Mouse (Mus musculus) adrenal gland, postnatal 4 days (tissue): Measurements from ENCODE around the gene Pif1. TPM values are rescaled to one million over a fixed set of nuclear protein-coding genes. Genes with fewer than 3 reads are reported as not detected.

Source experiments
- DNase-seq, 2 experiments: peaks; one replicate each; pipeline ENCODE4 v3.0.0; 2021 to 2022; ENCODE audit warnings: low spot score in 2 of 2, mixed read lengths in 2 of 2
- long read RNA-seq, 2 experiments: library from polyadenylated mRNA; stranded (forward); transcript quantifications; one replicate each; pipeline ENCODE4 v2.0.0; 2021
- total RNA-seq, 2 experiments: library from RNA; stranded (reverse); gene quantifications; 2 replicates each; pipeline ENCODE4 v1.2.3; 2021

The Pif1 gene
- total RNA-seq, result 1 to 10 TPM; 4.8 to 4.9 TPM
- long read RNA-seq, experiment 1, partial matches to known transcripts, result 0 of 3 reads
- long read RNA-seq, experiment 1, other reads (novel, unspliced or antisense), result 1 of 3 reads
- long read RNA-seq, experiment 2, transcript Pif1-201 (12 exons, 3,685 nt), result major isoform, 5 of 9 reads
- long read RNA-seq, experiment 2, partial matches to known transcripts, result 1 of 9 reads
- long read RNA-seq, experiment 2, other reads (novel, unspliced or antisense), result 3 of 9 reads

DNA sequence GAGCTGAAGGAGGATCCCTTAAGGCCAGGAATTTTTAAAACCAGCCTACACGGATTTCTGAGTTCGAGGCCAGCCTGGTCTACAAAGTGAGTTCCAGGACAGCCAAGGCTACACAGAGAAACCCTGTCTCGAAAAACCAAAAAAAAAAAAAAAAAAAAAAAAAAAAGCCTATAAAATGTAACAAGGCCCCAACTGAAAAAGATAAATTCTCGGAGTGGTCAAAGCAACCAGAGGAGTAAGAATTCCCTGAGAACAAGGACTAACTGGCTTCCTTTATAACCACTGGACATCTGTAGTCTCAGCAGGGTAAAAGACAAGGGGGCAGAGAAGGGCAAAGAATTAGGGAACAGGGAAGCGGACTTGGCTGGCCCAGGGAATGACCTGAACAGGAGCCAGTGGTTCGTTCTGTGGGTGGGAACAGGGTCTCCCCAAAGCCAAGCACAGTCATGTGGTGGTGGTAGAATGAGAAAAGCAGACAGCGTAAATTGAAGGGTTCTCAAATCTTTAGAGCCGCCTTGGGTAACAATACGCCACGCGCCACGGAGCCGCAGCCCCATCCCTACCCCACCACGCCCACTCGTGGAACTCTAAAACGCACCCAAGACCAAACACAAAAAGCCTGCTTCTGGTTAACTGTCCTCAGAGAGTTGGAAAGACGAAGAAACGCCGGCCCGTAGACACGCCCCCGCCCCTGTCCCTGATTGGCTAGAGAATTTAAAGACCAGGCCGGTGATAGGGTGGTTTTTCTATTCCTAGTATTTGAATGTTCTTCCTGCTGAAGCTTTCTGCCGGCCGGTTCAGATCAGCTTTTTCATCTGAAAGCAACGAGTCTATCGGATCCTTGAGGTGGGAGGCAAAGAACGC is at the start of gene Pif1:
TSS of gene Pif1 (plus strand) at position 755 of the 864 bp plus-strand sequence.
- peak in 1 of 2 experiments; percentile 70 for DNase-seq

- no peak for DNase-seq
These were observed 48.9 kb upstream of the Pif1 start for GRCm38 (mm10) chr9:65537901-65538630.

DNA sequence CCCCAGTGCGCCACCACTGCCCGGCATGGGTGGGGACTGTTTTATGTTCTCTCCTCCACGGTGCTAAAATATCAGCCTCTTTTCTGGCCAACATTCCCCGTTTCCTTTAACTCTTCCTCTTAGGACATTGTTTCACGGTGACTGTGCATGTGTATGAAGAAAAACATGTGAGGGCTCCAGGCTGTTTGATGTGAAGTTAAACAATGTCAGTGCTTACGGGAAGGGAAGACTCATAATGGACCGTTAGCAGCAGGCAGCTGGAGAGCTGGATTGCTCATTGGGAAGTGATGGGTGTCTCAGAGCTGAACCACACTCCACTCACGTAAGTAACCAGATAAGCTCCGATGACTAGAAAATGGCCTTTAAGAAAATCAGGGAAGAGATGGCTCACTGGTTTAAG is 47.3 kb upstream of the Pif1 start:
- no peak for DNase-seq

DNA sequence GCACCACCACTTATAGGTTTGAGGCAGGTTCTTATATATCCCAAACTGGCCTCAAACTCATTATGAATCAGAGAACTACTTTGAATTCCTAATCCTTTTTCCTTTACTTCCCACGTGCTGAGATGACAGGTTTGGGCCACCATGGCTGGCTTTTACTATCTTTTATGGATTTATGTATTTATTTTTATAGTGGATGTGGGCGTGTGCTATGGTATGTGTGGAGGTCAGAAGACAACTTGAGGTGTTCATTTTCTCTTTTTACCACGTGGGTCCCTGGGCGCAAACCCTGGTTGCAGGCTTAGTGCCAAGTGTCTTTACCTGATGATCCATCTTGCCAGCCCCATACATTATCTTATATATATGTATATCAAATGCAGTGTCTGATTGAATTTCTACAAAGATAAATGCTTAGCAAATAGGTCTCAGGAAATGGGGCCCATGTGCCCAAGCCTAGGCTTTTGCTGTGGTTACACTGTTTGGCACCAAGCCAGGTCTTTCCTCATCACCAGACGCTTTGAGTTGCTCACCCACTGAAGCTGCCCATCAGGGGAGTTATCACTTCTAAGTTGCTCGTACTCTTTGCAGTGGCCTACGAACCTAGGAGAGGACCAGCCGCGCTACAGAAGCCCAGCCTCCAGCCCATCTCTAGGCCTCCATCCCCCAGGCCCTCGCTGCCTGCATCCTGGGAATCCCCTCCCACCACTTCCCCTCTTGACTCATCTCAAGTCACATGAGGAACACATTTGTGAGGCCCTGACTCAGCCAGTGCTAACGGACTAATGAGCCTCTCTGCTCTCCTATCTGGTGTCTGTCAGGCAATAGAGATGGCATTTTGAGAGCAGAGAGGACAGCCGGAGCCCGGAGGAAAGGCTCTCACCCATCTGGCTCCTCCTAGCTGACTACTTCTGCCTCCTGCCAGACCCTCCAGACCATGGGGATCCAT is 45.6 kb upstream of the Pif1 start:
- DNase-seq, result peak in 1 of 2 experiments; percentile 24

DNA sequence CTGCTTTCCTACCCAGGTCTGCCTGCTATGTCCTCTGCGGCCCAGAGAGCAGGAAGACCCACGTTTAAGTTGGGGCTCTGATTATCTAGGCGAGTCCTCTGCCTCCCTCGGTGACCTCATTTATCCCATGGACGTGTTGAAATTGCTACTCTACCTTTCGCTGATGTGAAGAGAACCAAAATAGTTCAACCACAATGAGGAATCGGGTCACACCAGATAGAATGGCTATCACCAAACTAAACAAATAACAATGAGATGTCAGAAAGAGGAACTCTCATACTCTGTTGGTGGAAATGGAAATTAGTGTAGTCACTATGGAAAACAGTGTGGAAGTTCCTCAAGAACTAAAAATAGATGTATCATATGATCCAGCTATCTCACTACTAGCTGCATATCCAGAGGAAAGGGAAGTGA is 44.8 kb upstream of the Pif1 start:
- DNase-seq, result no peak

- no peak for DNase-seq
These were observed 41.1 kb upstream of the Pif1 start for GRCm38 (mm10) chr9:65545635-65546412.

DNA sequence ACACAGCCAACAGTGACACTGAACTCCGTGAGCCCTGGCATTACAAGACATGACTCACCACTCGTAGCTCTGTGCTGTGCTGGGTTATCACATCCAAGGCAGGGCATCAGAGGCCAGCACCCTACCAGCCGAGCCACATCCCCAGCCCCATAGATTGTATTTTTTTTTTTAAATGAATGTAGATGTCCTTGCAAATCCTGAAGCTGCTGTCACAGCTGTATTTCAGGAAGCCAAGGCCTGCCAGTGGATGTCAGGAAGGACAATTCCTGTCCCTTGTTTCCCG is 40.6 kb upstream of the Pif1 start:
- no peak for DNase-seq

DNA sequence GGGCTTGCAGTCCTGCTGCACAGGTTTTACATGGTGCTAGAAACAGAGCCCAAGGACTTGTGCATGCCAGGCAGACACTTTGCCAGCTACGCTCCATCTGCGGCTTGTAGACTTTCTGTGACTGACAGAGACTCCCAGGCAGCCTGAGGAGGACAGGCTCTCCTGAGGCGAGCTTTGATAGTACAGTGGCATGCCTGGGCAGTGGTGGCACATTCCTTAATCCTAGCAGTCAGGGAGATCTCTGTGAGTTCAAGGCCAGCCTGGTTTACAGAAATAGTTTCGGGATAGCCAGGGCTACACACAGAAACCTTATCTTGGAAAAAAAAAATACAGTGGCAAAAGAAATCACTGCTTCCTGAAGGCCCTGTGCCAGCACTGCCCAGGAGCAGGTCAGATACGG is 39.8 kb upstream of the Pif1 start:
- no peak for DNase-seq

GRCm38 (mm10) chr9:65547844-65548243 is 39.1 kb upstream of the Pif1 start:
- DNase-seq, result no peak

DNA sequence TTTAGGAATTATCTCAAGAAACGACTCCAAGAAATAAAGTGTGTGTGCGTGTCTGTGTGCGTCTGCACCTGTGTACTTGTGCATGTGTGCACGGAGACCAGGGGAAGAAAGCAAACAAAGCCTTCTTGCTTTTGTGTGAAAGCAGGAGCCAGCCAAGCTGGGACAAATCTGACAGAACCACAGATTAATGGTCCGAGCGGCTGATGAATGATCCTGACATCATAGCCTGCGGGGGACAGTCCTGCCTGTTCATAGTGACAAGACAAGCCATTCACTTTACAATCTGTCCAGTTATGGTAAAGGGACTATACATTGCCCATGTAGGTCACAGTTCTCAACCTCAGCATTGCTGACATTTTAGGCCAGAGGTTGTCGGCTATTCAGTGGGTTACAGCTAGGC is 38.6 kb upstream of the Pif1 start:
- DNase-seq, result no peak

GRCm38 (mm10) chr9:65549139-65549538 is 37.8 kb upstream of the Pif1 start:
- DNase-seq, result no peak

- no peak for DNase-seq
These were observed 37.3 kb upstream of the Pif1 start for GRCm38 (mm10) chr9:65549643-65550042.

GRCm38 (mm10) chr9:65550079-65550831 is 36.7 kb upstream of the Pif1 start:
- no peak for DNase-seq

DNA sequence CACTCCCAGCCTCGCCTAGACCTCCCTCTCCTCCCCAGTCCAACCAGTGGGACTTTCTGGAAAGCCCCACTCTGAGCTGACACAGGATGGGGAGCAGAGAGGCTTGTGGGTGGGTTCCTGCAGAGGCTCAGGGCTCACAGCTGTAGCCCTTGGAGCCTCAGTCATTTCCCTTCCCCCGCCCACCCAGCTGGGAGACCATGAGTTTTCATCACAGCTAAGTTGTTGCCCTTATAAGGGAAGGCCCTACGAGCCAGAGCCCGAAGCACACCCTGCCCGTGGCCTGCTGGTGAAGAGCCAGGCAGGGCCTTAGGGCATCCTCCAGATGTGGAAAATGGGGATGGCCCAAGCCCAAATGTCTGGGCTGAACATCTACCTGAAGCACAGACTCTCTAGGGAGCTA is 35.9 kb upstream of the Pif1 start:
- DNase-seq, result peak in 1 of 2 experiments; percentile 43

DNA sequence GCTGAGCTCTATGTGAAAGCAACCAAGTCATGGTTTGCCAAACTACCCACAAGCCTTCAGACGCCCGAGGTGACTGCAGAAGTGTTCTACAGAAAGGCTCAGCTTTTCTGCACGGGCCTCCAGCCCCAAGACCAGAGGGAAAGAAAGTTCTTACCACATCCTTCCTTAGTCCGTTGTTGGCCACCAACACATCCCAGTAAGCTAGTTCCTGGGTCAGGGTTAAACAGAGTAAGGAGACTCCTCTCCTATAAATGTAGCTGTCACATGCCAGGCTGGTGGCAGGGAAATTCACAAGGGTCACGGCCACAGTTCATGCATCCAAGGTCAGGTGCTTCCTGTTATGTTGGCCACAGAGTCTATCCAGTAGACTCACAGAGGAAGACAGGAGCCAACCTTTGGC is 34.8 kb upstream of the Pif1 start:
- DNase-seq, result no peak

DNA sequence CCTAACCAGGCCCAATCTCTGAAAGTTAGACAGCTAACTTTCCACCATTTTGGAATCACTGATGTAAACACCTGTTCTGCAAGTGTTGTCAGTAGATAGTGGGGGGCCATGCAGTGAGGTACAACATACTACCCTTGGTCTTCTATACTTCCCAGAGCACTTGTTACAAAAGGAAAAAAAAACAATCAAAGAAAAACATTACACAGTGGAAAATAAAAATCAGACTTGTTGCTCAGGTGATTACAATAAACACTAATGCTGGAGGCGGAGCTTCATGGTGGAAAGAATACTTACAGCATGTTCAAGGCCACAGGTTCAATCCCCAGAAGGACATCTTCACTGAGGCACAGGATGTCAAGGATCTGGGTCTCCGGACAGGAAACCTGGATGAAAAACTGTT is 34.2 kb upstream of the Pif1 start:
- DNase-seq, result no peak

GRCm38 (mm10) chr9:65555001-65555405 is 32.0 kb upstream of the Pif1 start:
- DNase-seq, result no peak

DNA sequence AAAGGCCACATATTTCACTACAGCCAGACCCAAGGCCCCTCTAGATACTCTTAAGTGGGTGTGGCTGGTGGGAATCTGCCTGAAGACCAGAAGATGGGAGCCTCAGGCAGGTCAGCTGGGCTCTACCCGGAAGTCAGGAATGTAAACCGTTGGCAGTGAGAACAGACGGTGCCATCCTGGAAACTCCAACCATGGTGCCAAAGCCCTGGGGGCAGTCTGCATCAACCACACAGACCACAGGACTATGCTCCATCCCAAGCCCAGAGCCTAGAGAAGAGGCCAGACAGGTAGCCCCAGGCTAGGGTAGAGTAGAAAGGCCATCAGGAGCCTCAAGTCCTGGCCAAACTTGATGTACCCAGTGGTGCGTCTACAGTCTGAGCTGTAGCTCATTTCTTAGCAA is 31.3 kb upstream of the Pif1 start:
- no peak for DNase-seq

GRCm38 (mm10) chr9:65556349-65556748 is 30.6 kb upstream of the Pif1 start:
- DNase-seq, result no peak

DNA sequence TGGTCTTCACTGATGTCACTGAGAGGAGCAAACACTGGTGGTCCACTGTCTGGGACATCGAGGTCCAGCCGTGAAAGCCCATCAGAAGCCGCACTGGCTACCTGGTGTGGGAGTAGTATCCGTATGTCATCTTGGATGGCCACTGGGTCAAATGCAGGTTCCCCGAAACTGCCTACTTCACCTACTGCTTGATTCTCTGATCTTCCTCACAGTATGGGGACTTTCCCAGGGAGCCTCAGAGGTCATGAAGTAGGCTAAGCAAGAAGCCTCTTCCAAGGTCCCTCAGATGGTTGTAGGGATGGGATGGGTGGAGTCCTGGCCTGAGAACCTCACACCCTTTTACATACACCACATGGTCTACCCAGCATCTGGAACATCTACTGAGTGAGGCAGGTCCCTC is 30.0 kb upstream of the Pif1 start:
- DNase-seq, result no peak
